Mouse (Mus musculus): ENCODE results near the gene Eif4enif1.
"Not testable (repeated sequence)": the region's sequence is repeated elsewhere in the genome, so short reads cannot be mapped to it uniquely, and the experiment has no call there.

Gene Eif4enif1

DNA sequence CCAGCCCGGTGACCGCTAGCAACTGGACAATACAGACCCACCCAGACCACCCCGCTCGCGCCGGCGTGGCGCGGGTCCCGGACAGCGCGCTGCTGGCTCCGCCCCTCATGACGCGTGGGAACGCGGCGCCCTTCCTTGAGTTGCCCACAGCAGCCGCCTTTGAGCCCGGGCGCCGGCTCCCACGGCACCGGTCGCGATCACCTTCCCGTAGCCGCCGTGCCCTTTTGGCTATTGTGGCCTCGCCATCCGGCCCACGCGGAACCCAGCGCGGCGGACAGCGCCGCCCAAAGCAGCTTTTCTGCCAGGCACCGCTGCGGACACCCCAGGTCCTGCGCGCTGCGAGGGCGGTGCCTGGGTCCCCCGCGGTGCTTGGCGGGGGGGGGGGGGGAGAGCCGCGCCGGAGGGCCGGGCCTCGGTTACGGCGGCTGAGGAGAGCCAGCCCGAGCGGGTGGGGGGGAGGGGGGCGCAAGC is at the start of gene Eif4enif1:
Gene Eif4enif1, plus strand, starts transcription at position 162 of the 471 bp plus-strand sequence.
- peak; percentile 88 to 93 for DNase-seq

DNA sequence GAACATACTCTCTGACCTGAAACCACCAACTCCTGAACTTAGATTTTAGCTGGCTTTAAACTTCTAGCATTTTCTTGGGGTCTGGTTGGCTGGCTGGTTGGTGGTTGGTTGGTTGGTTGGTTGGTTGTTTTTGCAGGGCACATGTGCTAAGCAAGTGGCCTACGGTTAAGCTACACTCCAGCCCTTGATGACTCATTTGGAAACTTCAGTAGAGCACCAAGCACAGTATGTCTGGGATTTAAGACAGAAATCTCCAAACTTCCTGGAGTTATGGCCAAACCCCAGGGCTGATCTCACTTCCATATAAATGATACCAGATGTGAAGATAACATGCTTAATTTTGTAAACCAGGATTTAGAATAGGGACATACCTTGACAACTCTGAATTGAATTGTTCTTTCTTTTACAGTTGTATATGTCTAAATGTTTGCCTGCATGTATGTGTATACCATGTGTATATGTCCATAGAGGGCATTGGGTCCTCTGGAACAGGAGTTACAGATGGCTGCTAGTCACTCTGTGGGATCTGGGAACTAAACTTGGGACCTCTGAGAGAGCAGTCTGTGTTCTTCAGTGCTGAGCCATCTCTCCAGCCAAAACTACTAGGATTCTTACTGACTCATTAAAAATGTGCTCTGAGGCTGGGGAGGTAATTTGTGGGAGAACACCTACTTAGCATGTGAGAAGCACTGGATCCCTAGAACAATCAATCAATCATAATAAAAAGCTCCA is 48.4 kb upstream of the Eif4enif1 start:
- DNase-seq: peak; percentile 54 to 77

DNA sequence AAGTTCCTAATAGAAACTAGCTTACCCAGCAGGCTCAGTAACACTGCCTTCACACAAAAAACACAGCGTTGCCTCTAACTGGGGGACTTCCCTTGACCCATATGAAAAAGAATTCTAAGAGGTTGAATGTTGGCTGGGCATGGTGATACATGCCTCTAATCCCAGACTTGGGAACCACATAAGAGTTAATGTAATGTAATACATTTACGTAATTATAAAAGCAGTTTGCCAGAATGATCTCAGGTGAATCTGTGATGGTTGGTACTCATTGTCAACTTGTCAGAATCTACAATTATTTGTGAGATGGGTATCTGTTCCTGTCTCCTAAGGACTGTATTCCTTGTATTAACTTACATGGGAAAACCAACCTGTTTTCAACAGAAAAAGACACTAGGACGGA is 45.2 kb upstream of the Eif4enif1 start:
- DNase-seq: not testable (repeated sequence)

DNA sequence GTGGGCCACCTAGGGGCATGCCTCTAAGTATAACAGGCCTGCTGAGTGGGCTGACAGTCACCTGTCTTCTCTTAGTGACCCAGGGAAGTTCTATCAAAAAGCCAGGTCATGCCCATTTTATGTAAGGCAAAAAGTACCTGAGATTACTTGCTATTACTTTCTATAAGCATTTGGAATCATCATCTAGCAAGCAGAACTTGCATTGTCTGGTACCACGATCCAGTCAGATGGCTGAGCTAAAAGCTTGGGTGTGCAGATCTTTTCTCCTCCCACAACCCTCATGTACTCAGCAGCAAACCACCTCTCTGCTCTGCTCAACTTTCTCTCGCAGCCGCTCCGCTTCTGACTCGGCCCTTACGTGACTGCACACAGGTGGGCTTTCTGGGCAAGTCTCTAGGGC is 44.2 kb upstream of the Eif4enif1 start:
- DNase-seq: peak in 1 of 2 experiments; percentile 25

DNA sequence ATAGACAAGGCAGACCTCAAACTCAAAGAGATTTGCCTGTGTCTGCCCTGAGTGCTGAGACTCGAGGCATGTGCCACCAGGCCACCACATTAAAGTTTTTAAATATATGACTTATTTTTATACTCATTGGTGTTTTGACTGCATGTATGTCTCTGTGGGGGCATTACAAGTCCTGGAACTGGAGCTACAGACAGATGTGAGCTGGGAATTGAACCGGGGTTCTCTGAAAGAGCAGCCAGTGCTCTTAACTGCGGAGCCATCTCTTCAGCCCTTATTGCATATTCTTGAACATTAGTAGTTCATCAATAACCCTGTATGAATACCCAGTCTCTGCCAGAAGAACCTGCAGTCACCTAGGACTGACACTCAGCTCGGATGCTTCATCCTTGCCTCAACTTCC is 43.4 kb upstream of the Eif4enif1 start:
- DNase-seq: not testable (repeated sequence)

DNA sequence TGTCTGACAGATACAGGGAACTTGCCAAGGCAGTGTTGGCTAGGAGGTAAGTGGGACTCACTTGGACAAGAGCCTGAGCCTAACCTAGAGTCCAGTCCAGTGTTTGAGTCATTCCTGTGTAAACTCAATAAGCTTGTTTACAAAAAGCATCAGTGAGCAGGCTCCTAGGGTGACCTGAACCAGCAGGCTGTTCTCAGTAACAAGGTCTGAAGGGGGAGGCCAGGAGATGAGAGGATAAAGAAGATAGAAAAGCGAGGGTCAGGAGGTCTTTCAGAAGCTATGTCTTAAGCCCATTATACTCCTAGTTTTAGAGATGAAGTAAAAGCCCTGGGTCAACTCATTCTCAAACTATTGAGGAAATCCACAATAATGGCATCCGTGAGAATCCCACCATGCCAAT is 40.8 kb upstream of the Eif4enif1 start:
- peak; percentile 59 to 70 for DNase-seq

DNA sequence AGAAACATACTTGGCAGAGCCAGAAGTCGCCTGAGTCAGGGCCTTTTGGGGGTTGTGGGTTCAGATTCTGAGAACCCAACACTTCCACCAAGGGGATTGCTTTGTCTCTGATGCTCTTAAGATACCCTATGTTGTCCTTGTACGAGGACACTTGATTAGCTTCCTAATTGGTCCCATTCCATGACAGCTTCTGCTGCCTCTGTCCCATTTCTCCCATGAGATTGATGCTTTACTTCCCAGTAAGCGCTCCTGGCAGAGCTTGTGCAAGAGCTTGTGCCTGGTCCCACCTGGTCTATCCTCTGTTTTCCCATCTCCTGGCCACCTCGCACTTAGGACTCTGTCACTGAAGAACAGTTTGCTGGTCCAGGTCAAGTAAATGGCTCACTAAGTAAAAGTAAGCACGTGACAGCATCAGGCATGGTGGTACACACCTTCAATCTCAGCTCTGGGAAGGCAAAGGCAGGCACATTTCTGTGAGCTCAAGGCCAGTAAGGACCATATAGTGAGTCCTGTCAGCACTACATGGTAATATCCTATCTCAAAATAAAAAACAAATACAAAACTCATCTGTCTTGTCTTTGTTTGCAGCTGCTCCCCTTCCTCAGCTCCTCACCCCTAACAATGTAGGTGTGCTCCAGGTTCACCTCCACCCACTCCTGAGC is 39.8 kb upstream of the Eif4enif1 start:
- DNase-seq: peak; percentile 63 to 83

DNA sequence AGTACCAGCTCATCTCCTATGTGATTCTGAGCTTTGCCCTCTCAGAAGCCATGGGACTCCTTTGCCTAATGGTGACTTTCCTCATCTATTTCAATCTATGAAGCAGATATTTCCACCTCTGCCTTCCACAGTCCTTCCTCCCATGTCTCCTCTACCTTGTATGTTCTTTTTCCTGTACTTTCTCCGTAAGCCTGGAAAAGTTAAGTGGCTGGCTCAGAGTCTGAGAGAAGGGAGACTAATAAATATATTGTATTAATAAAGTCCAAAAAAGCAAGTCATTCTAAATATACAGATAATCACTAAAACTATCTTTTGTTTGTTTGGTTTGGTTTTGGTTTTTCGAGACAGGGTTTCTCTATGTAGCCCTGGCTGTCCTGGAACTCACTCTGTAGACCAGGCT is 39.1 kb upstream of the Eif4enif1 start:
- DNase-seq: peak; percentile 45 to 58

DNA sequence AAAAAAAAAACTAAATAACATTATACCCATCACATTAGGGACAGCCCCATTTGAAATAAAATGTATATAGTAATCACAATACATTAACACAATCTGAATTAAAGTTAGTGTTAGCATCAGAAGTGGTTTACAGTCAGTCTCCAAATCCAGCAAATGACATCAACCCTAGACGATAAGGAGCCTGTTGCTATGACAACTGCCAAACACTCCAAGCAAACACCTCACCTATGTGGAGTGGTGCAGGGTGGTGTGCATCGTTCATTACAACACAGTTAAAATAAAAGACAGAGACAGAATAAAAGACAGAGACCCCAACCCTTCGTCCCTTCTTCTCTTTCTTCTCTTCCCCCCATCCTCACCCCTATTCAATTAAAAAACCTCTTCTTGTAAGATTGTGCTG is 38.5 kb upstream of the Eif4enif1 start:
- DNase-seq: not testable (repeated sequence)

DNA sequence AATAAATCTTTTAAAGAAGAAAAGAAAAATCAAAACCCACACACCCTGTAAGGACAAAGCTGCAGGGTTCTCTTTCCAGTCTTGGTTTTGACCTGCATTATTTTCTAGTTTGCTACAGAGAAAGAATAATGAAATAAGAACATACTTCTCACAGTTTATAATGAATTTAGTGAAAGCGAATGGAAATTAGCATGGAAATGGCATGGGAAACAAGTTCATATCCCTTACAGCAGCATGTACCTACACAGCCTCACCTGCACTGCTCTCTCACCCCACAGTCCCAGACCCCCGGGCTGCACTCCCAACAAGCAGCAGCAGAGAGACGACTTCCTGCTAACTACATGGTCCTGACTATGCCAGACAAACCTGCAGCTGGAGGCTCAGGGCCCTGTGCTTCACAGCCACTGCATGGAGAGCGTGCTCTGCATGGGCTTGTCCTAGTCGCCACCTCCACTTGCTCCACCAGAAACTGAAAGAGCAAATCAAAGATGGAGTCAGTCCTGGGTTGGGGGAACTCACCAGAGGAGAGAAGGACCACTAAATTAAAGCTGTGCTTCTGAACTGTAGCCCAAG is 36.9 kb upstream of the Eif4enif1 start:
- not testable (repeated sequence) for DNase-seq

DNA sequence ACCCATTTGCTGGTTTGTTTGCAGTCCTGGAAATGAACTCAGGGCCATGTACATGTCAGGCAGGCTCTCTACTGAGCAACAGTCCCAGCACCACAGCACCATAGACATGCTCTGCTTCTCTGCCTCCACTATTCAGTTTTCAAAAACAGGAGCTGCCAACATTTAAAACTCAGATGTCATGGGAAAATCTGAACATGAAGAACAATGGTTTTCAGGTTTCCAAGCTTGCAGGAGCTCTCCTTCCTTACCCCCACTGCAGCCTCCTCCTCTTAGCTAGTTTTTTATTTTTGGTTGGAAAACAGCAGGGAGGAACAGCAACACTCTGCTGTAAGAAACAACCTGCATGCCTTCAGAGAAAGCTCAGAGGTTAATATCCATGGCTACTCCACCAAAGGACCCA is 35.9 kb upstream of the Eif4enif1 start:
- not testable (repeated sequence) for DNase-seq

DNA sequence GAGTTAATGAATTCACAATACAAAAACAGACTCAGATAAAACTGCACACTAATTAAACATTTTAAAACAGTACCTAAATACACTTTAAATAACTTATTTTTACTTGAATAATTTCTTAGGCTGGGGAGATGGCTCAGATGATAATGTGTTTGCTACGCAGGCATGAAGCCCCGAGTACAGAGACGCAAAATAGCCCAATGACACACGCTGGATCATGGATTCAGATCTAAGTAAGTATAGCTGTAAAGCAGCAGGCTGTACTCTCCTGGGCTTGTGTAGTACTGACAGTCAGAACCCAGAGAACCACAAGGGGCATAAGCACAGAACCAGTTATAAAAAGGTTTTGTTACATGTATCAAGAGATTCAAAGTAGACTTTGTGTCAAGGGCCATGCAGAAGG is 35.1 kb upstream of the Eif4enif1 start:
- not testable (repeated sequence) for DNase-seq

DNA sequence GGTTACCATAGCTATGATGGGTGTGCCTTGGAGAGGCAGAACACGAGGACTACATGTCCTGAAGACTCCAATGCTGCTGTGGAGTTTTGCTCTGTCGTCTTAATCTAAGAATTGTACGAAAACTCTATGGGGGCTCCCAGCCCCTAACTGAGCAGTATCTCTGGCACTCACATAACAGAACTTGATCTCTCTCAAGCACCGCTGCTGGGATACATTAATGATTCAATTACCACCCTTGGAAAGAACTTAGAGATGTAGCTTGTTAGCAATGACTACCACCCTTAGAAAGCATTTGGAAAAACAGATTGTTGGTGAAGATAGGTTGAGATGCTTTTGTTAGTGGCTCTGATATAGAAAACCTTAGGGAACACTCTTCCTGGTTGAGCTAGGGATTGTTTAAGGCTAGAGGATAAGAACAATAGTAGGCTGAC is 34.6 kb upstream of the Eif4enif1 start:
- DNase-seq: peak; percentile 39 to 63

DNA sequence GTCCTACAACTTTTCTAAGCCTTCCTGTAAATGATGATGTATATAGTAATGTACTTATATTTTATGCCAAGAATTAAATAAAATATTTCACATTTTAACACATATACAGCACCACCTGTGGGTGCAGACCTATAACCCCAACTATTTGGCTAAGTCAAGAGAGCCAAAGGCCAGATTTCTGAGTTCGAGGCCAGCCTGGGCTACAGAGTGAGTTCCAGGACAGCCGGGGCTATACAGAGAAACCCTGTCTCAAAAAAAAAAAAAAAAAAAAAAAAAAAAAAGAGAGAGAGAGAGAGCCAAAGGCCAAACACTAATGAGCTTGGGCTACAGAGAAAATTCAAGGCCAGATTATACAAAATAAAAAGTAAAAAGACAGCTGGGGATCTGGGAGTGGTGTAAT is 33.1 kb upstream of the Eif4enif1 start:
- peak; percentile 20 to 59 for DNase-seq

DNA sequence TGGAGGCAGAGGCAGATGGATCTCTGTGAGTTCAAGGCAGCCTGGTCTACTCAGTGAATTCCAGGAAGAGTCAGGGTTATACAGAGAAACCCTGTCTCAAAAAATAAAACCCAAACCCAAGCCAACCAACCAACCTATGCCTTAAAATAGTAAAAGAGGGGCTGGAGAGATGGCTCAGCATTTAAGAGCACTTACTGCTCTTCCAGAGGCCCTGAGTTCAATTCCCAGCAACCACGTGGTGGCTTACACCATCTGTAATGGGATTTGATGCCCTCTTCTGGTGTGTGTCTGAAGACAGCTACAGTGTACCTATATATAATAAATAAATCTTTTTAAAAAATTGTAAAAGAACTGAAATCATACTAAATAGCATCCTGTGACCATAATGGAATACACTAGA is 30.3 kb upstream of the Eif4enif1 start:
- DNase-seq: peak; percentile 54 to 71

DNA sequence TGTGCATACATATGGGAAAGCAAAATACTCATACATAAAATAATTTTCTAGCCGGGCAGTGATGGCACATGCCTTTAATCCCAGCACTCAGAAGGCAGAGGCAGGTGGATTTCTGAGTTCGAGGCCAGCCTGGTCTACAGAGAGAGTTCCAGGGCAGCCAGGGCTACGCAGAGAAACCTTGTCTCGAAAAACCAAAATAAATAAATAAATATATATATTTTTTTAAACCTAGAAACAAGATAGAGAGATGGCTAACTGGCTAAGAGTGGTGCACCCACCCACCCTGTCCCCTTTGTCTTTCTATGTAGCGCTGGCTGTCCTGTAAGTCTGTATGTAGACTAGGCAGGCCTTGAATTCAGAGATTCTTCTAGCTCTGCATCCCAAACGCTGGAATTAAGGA is 29.7 kb upstream of the Eif4enif1 start:
- DNase-seq: not testable (repeated sequence)

DNA sequence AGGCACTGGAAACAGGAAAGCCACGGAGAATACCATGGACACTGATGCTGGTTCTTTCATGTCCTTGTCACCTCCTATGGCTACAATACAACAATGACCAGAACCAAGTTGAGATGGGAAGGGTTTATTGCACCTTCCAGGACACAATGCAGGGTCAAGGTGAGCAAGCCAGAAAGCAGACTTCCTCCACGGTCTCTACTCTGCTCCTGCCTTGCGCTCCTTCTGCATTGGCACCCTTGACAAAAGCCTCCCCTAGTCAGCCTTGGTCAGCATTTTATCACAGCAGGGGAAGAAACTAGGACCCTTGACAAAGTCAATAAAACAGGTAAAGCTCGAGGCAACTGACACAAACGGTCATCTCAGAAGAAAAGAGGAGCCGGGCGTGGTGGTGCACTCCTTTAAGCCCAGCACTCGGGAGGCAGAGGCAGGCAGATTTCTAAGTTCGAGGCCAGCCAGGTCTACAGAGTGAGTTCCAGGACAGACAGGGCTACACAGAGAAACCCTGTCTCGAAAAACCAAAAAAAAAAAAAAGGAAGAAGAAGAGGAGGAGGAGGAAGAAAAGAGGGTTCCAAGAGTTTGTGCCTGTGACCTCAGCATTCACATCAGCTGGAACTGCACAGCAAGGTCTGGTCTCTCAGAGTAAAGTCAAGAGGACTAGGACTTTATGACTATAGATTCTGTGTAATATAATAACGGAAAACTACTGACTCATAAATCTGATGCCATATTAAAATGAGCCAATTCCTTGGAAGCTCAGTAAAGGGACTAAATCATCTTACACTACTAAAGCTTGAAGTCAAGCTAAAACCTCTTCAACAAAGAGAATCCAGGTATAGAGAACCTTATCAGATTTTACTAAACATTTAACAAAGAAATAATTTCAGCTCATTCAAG is 28.5 kb upstream of the Eif4enif1 start:
- peak; percentile 62 to 88 for DNase-seq

DNA sequence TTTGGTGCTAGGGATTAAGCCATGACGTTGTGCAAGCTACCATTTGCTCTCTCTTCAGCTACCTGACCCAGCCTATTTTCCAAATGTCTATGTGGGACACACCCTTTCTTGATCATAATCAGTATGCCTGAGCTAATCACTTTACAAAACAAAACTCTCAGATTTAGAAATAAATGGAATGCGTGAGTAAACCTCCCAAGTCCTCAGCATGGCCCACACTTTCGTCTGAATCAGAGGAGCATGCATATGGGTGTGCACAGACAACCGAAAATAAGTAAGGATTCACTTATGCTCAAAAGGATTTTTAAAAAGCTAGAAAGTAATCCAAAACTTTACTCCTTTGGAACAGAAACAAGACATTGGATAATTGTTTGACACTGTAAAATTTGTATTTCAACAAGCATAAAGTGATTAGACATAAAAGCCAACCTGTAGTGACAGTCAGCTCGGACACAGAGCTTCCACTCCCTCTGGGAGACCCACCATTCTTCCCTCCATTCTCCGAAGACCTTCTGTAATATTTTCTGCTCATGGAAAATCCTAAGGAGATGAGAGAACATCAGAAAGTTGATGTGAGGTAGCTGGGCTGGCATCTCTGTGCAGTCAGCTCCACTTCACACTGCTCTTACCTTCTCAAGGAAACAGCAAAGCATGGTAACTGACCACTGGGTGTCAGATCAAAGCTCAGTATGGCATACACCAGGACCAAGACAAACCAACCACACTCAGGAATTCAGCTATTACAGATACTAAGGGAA is 23.0 kb upstream of the Eif4enif1 start:
- peak; percentile 49 to 77 for DNase-seq

DNA sequence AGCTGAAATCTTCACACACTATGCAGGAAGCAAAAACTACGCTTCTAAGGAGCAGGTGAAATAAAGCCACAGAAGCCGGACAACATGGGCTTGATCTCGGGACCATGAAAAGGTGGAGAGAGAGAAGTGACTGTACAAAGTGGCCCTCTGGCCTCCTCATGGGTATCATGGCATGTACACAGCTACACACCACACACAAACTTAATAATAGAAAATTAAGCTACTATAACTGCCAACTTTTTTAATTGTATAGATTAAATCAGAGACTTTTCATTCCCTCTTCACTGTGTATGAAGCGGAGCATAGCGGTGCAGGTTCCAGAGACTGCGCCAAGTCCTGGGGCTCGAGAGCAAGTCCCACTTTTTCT is 22.5 kb upstream of the Eif4enif1 start:
- peak; percentile 17 to 64 for DNase-seq

DNA sequence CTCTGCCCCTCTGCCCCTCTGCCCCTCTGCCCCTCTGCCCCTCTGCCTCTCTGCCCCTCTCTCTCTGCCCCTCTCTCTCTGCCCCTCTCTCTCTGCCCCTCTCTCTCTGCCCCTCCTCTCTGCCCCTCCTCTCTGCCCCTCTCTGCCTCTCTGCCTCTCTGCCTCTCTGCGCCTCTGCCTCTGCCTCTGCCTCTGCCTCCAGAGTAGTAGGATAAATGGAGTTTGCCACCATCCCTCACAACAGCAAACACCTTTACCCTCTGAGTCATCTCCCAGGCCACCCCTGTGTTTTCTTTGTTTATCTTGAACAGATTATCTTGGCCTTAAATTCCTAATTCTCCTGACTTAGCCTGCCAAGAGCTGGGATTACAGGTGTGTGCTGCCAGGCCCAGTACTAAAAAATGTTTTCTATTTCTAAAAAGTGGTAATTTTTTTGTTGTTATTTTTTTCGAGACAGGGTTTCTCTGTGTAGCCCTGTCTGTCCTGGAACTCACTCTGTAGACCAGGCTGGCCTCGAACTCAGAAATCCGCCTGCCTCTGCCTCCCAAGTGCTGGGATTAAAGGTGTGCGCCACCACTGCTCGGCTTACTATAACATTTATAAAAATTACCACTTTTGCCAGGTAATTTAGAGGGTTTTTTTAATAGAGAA is 21.6 kb upstream of the Eif4enif1 start:
- not testable (repeated sequence) for DNase-seq

DNA sequence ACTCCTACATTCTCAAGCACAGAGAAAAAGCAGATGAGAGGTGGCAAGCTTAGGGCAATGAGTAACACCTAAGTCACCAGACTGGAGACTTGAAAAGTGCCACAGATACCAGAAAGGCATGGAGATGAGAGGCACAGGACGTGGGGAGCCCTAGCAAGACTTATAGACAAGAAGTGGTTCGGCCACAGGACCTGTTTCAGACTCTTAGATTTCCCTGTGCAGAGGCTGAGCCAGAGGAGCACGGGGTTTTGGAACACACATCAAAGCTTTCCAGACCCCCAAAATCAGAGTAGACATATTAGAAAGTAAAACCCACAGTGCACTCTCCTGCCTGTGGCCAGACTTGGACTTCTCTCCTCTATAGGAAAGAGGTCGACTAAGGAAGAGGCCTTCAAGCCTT is 20.9 kb upstream of the Eif4enif1 start:
- DNase-seq: peak; percentile 76 to 86
